Mouse (Mus musculus) testis, adult 2 months (tissue): Measurements from ENCODE around the gene Zfp580. TPM values are rescaled to one million over a fixed set of nuclear protein-coding genes. Genes with fewer than 3 reads are reported as not detected.
A peak's percentile ranks its signal among the peaks of the same experiment; 100 is the strongest.
"Not testable (repeated sequence)": the region's sequence is repeated elsewhere in the genome, so short reads cannot be mapped to it uniquely, and the experiment has no call there.

Source experiments
- H3K27ac ChIP-seq: fragments of 200-500 bp; 2 replicates; pipeline ENCODE4 v1.5.1; 2012; ENCODE audit warnings: low read depth, low read length; ENCODE audit not compliant: control insufficient read depth, insufficient read depth
- H3K27me3 ChIP-seq: fragments of 200-500 bp; 2 replicates; pipeline ENCODE4 v1.6.1; 2012; ENCODE audit warnings: mild to moderate bottlenecking, low read length, moderate library complexity; ENCODE audit not compliant: control insufficient read depth, insufficient read depth
- H3K36me3 ChIP-seq: fragments of 200-500 bp; 2 replicates; pipeline ENCODE4 v1.6.1; 2012; ENCODE audit warnings: mild to moderate bottlenecking, low read length; ENCODE audit not compliant: control insufficient read depth, insufficient read depth
- H3K4me1 ChIP-seq: fragments of 200-500 bp; 2 replicates; pipeline ENCODE4 v1.6.1; 2012; ENCODE audit warnings: low read length; ENCODE audit not compliant: control insufficient read depth, insufficient read depth
- H3K4me3 ChIP-seq: fragments of 200-500 bp; 2 replicates; pipeline ENCODE4 v1.5.1; 2012; ENCODE audit warnings: low read depth, mild to moderate bottlenecking, low read length, moderate library complexity, mixed read lengths; ENCODE audit not compliant: control insufficient read depth
- CTCF ChIP-seq: fragments of 200-500 bp; IDR thresholded peaks from 2 replicates; pipeline ENCODE4 v1.5.1; 2012; ENCODE audit warnings: low read depth, mild to moderate bottlenecking, inconsistent platforms, low read length, moderate library complexity; ENCODE audit not compliant: control insufficient read depth, insufficient read depth, insufficient replicate concordance
- POLR2A ChIP-seq: fragments of 200-500 bp; IDR thresholded peaks from 2 replicates; pipeline ENCODE4 v1.6.1; 2012; ENCODE audit warnings: low read depth, mild to moderate bottlenecking, inconsistent platforms, low read length, moderate library complexity; ENCODE audit not compliant: control insufficient read depth
- polyA plus RNA-seq: library from polyadenylated mRNA; depleted of rRNA; stranded (reverse); fragments of >200 nt; gene quantifications from 2 replicates; pipeline ENCODE4 v1.2.3, GENCODE M21; 2012

Gene Zfp580
- polyA plus RNA-seq, 1 experiment: 9.4 TPM

DNA sequence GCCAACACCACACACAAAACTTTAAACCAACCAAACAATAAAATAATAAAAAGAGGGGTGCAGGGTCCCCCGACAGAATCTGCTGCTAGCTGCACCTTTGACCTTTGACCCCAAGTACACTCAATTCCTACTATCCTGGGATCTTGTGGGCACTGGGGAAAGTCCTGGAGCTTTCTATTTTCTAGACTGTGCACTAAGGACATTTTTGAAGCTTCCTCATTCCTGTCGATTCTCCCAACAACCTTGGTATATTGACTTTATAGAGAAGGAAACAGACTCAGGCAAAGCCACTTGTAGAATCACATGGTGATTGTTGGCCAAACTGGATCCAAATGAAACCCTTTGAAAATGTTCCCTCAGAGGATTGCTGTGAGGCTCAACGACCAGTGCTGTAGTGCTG lies 35.3 kb upstream of the Zfp580 start:
- Histone ChIP-seq H3K27me3 (no peaks in the 10 kb centered on the region), H3K36me3 (no peaks in the 10 kb centered on the region), H3K4me1 (peaks cover 4% of the 10 kb centered on the region), H3K27ac (peak overlapping the region; percentile 90), H3K4me3 (peak overlapping the region; percentile 90)
- TF ChIP-seq CTCF: no peak
- no peak for TF ChIP-seq POLR2A

DNA sequence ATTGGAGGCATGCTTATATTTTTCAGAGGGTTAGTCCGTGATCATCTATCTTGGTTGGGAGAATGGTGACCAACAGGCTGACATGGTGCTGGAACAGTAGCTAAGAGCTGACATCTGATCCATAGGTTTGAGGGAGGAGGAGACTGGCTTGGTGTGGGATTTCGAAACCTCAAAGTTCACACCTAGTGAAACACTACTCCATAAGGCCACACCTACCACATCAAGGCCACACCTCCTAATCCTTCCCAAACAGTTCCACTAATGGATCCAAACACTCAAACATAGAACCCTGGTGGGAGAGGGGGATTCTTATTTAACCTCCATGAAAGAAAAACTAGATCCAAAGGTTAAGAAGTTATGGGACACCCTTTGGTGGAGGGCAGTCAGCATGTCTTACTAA lies 34.4 kb upstream of the Zfp580 start:
- Histone ChIP-seq H3K4me3 (no peak overlapping the region), H3K36me3 (no peaks in the 10 kb centered on the region), H3K4me1 (peaks cover 4% of the 10 kb centered on the region), H3K27me3 (no peaks in the 10 kb centered on the region), H3K27ac (no peak overlapping the region)
- TF ChIP-seq POLR2A: no peak
- no peak for TF ChIP-seq CTCF

DNA sequence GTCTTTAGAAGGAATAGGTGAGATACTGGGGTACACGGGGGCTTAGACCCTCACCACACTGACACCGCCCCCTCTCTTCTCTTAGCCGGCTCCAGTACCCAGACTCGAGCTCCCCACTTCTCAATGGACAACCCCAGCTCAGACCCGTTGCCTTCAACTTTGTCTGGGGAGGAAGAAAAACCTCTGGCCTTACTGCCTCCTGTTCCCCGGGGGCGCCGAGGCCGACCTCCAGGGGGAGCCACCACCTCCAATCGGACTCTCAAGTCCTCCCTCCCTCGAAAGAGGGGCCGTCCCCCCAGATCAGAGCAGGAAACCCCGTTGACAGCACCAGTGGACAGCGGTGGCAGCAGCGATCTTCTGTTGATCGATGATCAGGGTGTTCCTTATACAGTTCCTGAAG lies 34.0 kb upstream of the Zfp580 start:
- Histone ChIP-seq H3K4me1 (peaks cover 4% of the 10 kb centered on the region), H3K27me3 (no peaks in the 10 kb centered on the region), H3K27ac (no peak overlapping the region), H3K4me3 (no peak overlapping the region), H3K36me3 (peaks cover 1% of the 10 kb centered on the region; the same call in 1 of the 2 replicates)
- TF ChIP-seq CTCF (no peak), POLR2A (no peak)

DNA sequence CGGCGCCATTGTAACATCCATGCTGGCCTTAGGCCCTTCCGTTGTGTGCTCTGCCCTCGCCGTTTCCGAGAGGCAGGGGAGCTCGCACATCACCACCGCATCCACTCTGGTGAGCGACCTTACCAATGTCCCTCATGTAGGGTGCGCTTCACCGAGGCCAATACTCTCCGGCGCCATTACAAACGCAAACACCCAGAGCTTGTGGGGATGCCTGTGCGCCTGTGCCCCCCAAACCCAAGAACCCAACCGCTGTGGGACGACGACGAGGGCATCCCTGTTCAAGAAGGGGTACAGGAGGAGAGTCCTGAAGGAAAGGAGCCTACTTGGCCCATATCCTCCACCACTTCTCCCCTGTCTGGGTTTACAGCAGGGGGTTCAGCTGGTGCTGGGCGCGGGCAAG lies 33.4 kb upstream of the Zfp580 start:
- H3K4me1 ChIP-seq: peaks cover 4% of the 10 kb centered on the region
- no peak for TF ChIP-seq POLR2A
- no peak for TF ChIP-seq CTCF
- no peaks in the 10 kb centered on the region for H3K27me3 ChIP-seq
- peaks cover 1% of the 10 kb centered on the region; the same call in 1 of the 2 replicates for H3K36me3 ChIP-seq
- no peak overlapping the region for H3K4me3 ChIP-seq
- H3K27ac ChIP-seq: no peak overlapping the region

DNA sequence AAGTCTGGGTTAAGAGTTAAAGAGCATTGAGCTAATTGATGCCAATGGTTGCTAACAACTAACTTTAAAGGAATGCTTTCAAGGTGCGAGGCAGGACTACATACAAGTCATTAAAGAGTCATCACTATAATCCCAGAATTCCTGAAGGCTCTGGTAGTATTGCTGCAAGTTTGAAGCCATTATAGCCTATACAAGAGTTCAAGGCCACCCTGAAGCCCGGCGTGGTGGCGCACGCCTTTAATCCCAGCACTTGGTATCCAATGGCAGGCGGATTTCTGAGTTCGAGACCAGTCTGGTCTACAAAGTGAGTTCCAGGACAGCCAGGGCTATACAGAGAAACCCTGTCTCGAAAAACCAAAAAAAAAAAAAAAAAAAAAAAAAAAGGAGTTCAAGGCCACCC lies 31.8 kb upstream of the Zfp580 start:
- H3K27ac ChIP-seq, H3K36me3 ChIP-seq, H3K27me3 ChIP-seq, H3K4me1 ChIP-seq: not testable (repeated sequence)
- peak overlapping the region; percentile 88 for H3K4me3 ChIP-seq

DNA sequence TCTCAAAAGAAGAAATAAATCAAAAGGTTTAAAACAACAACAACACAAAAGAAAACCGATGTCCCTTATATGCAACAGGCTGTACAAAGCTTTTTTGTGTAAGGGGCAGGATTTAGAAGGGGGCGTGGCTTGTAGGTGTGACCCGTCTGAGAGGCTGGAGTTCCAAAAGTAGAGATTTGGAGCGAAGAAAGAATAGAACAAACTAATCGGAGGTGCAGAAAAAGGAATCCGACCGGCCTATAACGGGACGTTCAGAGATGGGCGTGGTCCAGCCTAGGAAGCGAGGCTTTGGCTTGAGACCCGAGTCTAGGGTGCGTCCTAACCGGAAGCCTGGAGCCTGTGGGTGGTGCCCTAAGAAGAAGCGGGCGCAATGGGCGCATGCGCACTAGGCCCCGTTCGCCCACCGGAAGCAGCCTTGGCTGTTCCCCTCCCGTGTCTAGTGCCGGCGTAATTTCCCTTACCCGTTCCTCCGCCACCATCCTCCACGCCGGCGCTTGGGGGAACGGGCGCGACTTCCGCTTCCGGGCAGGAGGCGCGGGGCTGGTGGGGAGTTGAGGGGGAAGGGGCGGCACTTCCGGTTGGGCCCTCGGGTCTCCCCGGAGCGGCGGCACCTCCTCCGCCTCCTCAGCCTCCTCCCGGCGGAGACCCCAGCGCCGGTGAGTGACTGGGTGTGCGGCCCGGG lies 31.2 kb upstream of the Zfp580 start, which contains the start of the genes Zfp865 and Ccdc106:
Gene Zfp865, plus strand, starts transcription at position 377 of the 682 bp plus-strand sequence.
Gene Ccdc106, plus strand, starts transcription at position 554 of the 682 bp plus-strand sequence.
- H3K4me1 ChIP-seq: peaks cover 4% of the 10 kb centered on the region
- peak within 1 kb of the TSS; percentile 88 for H3K4me3 ChIP-seq
- peak within 1 kb of the TSS; percentile 85 for H3K27ac ChIP-seq
- H3K36me3 ChIP-seq: peaks cover 1% of the 10 kb centered on the region; the same call in 1 of the 2 replicates
- no peak for TF ChIP-seq CTCF
- peak; percentile 78 for TF ChIP-seq POLR2A
- no peaks in the 10 kb centered on the region for H3K27me3 ChIP-seq

DNA sequence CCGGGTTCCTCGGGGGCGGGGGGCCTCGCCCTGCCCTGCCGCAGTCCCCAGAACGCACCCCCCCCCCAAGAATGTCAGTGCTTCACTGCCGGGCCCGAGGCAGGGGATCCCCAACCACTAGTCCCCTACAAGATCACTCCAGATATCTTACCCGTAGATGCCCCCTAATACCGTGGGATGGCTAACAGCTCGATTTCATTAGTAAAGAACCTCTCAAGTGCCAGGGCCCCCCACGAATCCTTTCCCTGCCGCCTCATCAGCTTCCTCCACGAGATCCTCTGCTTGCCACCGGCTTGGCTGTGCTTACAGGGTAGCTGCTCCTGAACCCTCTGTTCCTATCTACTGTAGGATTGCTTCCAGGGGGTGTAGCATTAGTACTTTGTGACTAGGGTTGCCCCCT lies 30.7 kb upstream of the Zfp580 start:
- Histone ChIP-seq H3K4me1 (peaks cover 2% of the 10 kb centered on the region), H3K4me3 (peak overlapping the region; percentile 88), H3K36me3 (peaks cover 1% of the 10 kb centered on the region; the same call in 1 of the 2 replicates), H3K27ac (peak overlapping the region; percentile 85), H3K27me3 (no peaks in the 10 kb centered on the region)
- TF ChIP-seq POLR2A (no peak), CTCF (no peak)

DNA sequence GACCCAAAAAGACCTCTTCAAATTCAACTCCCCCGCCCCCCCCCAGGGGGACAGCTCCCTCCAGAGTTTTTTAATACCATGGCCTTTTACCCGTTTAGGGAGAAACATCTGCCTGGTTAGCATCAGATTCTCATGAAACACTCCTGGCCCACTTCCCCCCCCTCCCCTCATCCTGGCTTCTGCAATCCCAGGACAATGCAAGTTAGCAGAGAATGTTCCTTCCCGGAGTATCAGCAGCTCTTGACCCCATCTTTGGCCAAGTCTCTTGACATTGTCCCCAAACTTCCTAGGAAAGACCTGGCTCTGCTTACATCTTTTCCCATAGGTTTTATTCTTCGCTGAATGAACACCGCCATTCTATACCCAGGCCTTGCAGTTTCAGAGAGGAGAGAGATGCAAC lies 30.1 kb upstream of the Zfp580 start:
- Histone ChIP-seq H3K4me1 (no peaks in the 10 kb centered on the region; the same call in none of the 2 replicates), H3K4me3 (peak overlapping the region; percentile 88), H3K27ac (no peak overlapping the region), H3K36me3 (peaks cover 1% of the 10 kb centered on the region; the same call in 1 of the 2 replicates), H3K27me3 (no peaks in the 10 kb centered on the region)
- TF ChIP-seq POLR2A (no peak), CTCF (no peak)
